Mouse (Mus musculus): Measurements from ENCODE around the gene Slc9a8.

Gene Slc9a8

GRCm38 (mm10) chr2:167449331-167450275 is 28.1 kb downstream of the Slc9a8 start:
- 82% methylated on average over 21 of the region's 21 CpGs for WGBS

- WGBS = 84% methylated on average over 8 of the region's 8 CpGs
Observed at GRCm38 (mm10) chr2:167450647-167451046, 29.1 kb downstream of the Slc9a8 start.

DNA sequence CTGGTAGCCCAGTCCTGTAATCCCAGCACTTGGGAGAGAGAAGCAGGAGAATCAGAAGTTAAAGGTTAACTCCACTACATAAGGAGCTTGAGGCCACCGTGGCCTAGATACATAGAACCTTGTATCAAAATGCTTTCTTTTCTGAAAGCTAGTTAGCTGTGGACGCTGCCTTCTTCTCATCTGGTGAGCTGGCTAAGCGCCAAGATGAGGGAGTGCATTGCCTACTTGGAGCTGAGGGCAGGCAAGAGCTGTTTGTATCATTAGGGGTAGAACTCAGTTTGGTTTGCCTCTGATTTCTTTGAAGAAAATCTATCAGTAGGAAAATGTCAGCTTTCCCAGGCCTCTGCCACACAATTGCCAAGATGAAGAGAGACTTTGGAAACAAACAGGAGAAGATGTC is 32.3 kb downstream of the Slc9a8 start:
- WGBS = 42% methylated on average over 3 of the region's 3 CpGs

GRCm38 (mm10) chr2:167456361-167457020 is 35.0 kb downstream of the Slc9a8 start:
- WGBS = 61% methylated on average over 5 of the region's 5 CpGs

GRCm38 (mm10) chr2:167457213-167457612 is 35.7 kb downstream of the Slc9a8 start:
- 57% methylated on average over 9 of the region's 9 CpGs for WGBS

DNA sequence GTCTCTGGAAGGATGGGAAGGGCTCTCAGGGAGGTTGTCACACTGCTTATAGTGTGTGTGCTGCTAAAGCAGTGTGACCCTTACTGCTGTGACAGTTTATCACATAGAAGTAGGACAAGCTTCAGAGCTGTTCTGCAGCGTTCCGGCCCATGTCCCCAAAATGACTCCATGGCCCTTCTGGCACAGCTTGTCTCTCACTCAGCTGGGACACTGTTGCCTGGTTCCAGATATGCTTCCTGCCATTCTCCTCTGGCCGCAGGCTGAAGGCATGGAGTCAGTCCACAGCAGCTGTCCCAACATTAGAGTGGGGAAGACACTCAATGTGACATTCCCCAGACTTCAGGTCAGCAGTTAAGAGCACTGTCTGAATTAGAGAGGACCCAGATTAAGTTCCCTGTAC is 37.0 kb downstream of the Slc9a8 start:
- 88% methylated on average over 3 of the region's 3 CpGs for WGBS

GRCm38 (mm10) chr2:167459071-167459865 is 37.8 kb downstream of the Slc9a8 start:
- 85% methylated on average over 6 of the region's 6 CpGs for WGBS

- 57% methylated on average over 6 of the region's 6 CpGs for WGBS
Observed at GRCm38 (mm10) chr2:167462954-167463353, 41.4 kb downstream of the Slc9a8 start.

DNA sequence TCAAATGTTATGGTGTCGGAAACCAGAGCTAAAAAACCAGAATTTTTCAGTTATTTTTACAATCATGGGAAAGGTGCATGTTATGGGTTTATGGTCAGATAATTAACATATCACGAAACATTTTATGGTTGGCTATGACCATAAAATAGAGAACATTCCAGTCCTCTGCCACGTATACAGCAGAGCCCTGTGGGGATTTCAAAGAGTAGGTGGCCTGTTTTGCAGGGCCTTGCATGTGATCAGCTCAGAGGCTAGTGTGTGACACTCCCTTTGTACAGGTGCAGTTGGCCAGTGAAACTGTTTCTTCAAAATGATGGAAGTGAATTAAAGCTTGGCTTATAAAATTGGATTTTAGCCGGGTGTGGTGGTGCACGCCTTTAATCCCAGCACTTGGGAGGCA is 42.3 kb downstream of the Slc9a8 start:
- 96% methylated on average over 5 of the region's 5 CpGs for WGBS

DNA sequence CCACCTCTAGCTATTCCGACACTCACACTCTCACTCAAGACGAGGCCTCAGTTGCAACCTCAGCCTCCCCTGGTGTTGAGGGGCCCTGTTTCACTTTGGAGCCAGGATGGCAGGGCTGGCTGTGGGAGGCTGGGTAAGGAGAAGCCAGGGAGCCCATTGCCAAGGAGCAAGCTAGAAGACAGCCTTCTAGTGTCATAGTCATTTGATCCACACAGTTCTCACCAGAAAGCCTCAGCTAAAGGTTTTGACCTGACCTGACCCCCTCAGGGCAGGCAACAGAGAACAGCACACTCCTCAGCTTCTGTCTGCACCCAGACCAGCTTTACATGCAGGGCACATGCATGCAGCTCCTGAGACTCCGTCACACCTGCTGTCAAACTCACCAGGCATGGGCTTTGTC is 44.4 kb downstream of the Slc9a8 start:
- 92% methylated on average over 3 of the region's 3 CpGs for WGBS

- 84% methylated on average over 5 of the region's 5 CpGs for WGBS
Observed at GRCm38 (mm10) chr2:167467214-167467613, 45.7 kb downstream of the Slc9a8 start.

DNA sequence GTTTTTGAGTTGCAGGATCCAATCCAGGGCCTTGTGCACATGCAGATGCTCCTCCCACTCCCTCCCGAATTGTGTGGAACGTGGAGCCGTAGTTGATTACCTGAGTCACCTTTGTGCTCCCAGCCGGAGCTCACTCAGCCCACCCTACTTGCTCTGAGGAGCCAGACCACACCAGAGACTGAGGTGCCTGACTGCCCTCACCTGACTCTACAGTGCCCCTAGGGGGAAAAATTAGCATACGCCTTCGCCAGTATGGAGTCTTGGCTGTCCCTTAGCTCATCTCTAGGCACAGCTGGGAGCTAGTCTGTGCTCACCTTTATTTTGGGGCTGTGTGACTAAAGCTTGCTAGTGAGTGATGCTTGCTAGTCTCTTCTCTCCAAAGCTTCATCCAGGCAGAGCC is 46.9 kb downstream of the Slc9a8 start:
- 80% methylated on average over 6 of the region's 6 CpGs for WGBS

DNA sequence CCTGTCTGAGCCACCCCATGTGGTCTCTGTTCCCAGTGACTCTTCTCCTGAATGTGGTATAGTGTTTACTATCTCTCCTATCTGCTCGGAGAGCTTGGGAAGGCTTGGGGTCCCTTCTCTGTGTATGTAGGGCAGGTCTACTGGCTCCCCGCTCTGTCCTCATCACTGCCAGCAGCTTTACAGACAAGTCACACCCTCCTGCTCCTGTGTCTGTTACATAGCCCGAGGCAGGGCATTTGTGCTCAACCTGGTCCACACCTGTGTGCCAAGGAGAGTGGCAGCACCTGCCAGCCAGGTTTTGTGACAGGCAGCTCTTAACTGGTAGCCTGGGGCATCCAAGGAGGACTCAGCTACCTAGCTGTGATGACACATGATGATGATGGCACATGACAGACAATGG is 49.1 kb downstream of the Slc9a8 start:
- WGBS = 89% methylated on average over 3 of the region's 3 CpGs

DNA sequence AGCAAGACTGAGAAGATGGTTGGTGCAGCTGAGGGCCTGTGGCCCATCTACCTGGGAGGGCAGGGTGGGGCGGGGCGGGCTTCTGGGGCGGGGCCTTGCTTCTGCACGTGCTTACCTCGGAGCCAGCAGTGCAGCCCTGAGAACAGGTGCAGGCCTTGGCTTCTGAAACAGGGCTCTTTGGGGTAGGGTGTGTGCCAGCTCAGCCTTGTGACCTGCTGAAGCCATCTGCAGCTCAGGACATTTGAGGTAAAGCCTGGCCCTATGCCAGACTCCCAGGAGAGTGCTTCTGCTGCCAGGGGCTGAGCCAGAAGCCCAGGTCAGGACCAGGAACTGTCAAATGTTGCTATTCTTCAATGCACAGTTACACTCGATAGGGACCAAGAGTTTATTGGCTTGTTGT is 50.1 kb downstream of the Slc9a8 start:
- 86% methylated on average over 6 of the region's 6 CpGs for WGBS

- 88% methylated on average over 6 of the region's 6 CpGs for WGBS
Observed at GRCm38 (mm10) chr2:167474218-167474617, 52.7 kb downstream of the Slc9a8 start.

DNA sequence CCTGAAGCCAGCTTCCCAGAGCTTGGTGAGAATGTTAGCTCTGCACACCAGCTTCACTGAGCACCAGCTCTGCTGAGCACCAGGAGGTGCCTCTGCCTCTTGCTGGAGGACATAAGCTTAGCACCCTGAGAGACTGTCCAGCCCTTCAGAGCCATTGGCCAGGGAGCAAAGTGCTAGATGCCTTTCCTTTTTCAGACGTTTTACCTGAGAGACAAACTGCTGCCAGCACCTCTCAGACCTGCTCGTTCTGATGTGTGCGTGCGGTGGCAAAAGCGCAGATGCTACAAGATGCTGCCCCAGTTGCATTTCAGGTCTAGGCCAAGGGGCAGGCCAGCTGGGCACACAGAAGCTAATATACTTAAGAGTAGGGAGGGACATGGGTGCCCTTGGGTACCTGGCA is 54.1 kb downstream of the Slc9a8 start:
- 71% methylated on average over 5 of the region's 5 CpGs for WGBS

- WGBS = 1% methylated on average over 7 of the region's 7 CpGs
Observed at GRCm38 (mm10) chr2:167476200-167476688, 54.7 kb downstream of the Slc9a8 start.

DNA sequence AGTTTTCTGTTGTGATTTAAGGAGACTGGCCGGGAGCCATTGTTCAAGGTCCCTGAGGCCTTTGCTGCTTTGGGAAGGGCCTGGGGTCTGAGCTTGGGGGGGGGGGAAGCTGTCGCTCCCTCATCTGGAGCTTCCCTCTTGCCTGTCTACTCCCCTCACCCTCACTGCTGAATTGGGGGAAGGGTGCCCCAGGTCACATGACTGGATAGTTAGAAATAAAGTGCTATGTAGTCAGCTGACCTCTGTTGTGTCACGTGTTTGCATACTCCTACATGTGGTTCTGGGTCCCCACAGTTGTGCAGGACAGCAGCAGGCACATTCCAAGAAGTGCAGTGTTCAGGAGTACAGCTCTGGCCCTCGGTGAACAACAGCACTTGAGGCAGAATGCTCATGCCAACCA is 55.2 kb downstream of the Slc9a8 start:
- 43% methylated on average over 4 of the region's 4 CpGs for WGBS

GRCm38 (mm10) chr2:167478128-167478527 is 56.6 kb downstream of the Slc9a8 start:
- WGBS = 49% methylated on average over 2 of the region's 2 CpGs

GRCm38 (mm10) chr2:167479501-167479900 is 58.0 kb downstream of the Slc9a8 start:
- 98% methylated on average over 1 of the region's 1 CpGs for WGBS

DNA sequence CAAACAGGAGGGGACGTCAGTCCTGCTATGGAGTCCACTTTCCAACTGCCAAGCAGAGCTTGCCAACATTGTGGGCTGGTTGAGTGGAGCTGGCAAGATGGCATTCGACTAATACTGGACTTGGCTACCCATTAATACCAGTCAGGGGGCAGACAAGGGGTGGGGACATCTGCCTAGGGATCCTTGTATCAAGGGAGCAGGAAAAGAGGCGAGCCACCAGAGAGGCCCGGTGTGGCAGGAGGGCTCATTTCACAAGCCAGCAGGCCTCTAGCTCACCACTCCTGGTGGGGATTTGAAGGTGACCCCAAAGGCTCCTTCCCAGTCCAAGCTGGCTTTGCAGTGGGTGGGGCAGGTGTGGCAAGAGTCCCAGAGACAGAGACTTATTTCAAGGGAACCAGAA is 61.2 kb downstream of the Slc9a8 start:
- 60% methylated on average over 4 of the region's 4 CpGs for WGBS

Data from cerebral cortex, adult 2 months (tissue).